Mouse (Mus musculus): ENCODE measurements around the gene Col5a1.

Gene Col5a1

GRCm38 (mm10) chr2:27885456-27886147 is 623 bp upstream of the Col5a1 start:
- no peak for DNase-seq (ENCODE audit: low read depth)

- no peak for DNase-seq (ENCODE audit: low read depth)
Measured at GRCm38 (mm10) chr2:27886608-27887460, 609 bp downstream of the Col5a1 start.

- DNase-seq (ENCODE audit: low read depth): no peak
Measured at GRCm38 (mm10) chr2:27887461-27888264, 1.4 kb downstream of the Col5a1 start.

- DNase-seq (ENCODE audit: low read depth): peak; percentile 84
Measured at GRCm38 (mm10) chr2:27888603-27889545, 2.6 kb downstream of the Col5a1 start.

GRCm38 (mm10) chr2:27891922-27892541 is 5.8 kb downstream of the Col5a1 start:
- DNase-seq (ENCODE audit: low read depth): no peak

- DNase-seq (ENCODE audit: low read depth): no peak
Measured at GRCm38 (mm10) chr2:27893015-27893414, 6.8 kb downstream of the Col5a1 start.

GRCm38 (mm10) chr2:27894986-27895385 is 8.8 kb downstream of the Col5a1 start:
- DNase-seq (ENCODE audit: low read depth): no peak

- no peak for DNase-seq (ENCODE audit: low read depth)
Measured at GRCm38 (mm10) chr2:27895648-27896047, 9.4 kb downstream of the Col5a1 start.

GRCm38 (mm10) chr2:27897161-27897560 is 10.9 kb downstream of the Col5a1 start:
- no peak for DNase-seq (ENCODE audit: low read depth)

GRCm38 (mm10) chr2:27899894-27900293 is 13.7 kb downstream of the Col5a1 start:
- DNase-seq (ENCODE audit: low read depth): peak; percentile 42

- no peak for DNase-seq (ENCODE audit: low read depth)
Measured at GRCm38 (mm10) chr2:27901076-27901475, 14.9 kb downstream of the Col5a1 start.

- no peak for DNase-seq (ENCODE audit: low read depth)
Measured at GRCm38 (mm10) chr2:27901525-27902245, 15.5 kb downstream of the Col5a1 start.

- no peak for DNase-seq (ENCODE audit: low read depth)
Measured at GRCm38 (mm10) chr2:27902318-27902717, 16.1 kb downstream of the Col5a1 start.

- DNase-seq (ENCODE audit: low read depth): no peak
Measured at GRCm38 (mm10) chr2:27905411-27905810, 19.2 kb downstream of the Col5a1 start.

- no peak for DNase-seq (ENCODE audit: low read depth)
Measured at GRCm38 (mm10) chr2:27910501-27910900, 24.3 kb downstream of the Col5a1 start.

GRCm38 (mm10) chr2:27912546-27913275 is 26.5 kb downstream of the Col5a1 start:
- DNase-seq (ENCODE audit: low read depth): peak; percentile 11

GRCm38 (mm10) chr2:27915726-27916125 is 29.5 kb downstream of the Col5a1 start:
- peak; percentile 8 for DNase-seq (ENCODE audit: low read depth)

GRCm38 (mm10) chr2:27916316-27916715 is 30.1 kb downstream of the Col5a1 start:
- no peak for DNase-seq (ENCODE audit: low read depth)

- no peak for DNase-seq (ENCODE audit: low read depth)
Measured at GRCm38 (mm10) chr2:27917177-27917576, 31.0 kb downstream of the Col5a1 start.

Data from 416B (cell line).